Mouse (Mus musculus): ENCODE measurements around the gene Tapbp.
"Not testable (repeated sequence)": the region's sequence is repeated elsewhere in the genome, so short reads cannot be mapped to it uniquely, and the experiment has no call there.

Gene Tapbp

GRCm38 (mm10) chr17:33941381-33941780 is 25.7 kb downstream of the Tapbp start:
- DNase-seq (ENCODE audit: low spot score in 2 of 2), result no peak

- no peak for DNase-seq (ENCODE audit: low spot score in 2 of 2)
These were observed 27.8 kb downstream of the Tapbp start for GRCm38 (mm10) chr17:33943454-33943853.

GRCm38 (mm10) chr17:33947430-33948089 is 31.9 kb downstream of the Tapbp start:
- no peak for DNase-seq (ENCODE audit: low spot score in 2 of 2)

- DNase-seq (ENCODE audit: low spot score in 2 of 2), result no peak
These were observed 32.6 kb downstream of the Tapbp start for GRCm38 (mm10) chr17:33948090-33948904.

- DNase-seq (ENCODE audit: low spot score in 2 of 2), result no peak
These were observed 33.3 kb downstream of the Tapbp start for GRCm38 (mm10) chr17:33948905-33949537.

- DNase-seq (ENCODE audit: low spot score in 2 of 2), result no peak
These were observed 34.5 kb downstream of the Tapbp start for GRCm38 (mm10) chr17:33950131-33950625.

- DNase-seq (ENCODE audit: low spot score in 2 of 2), result peak; percentile 57 to 73
These were observed 35.6 kb downstream of the Tapbp start, which contains the start of gene B3galt4 for GRCm38 (mm10) chr17:33951021-33951946. B3galt4 (minus strand) TSS chr17:33951488.

GRCm38 (mm10) chr17:33952015-33952414 is 36.3 kb downstream of the Tapbp start:
- DNase-seq (ENCODE audit: low spot score in 2 of 2), result not testable (repeated sequence)

- DNase-seq (ENCODE audit: low spot score in 2 of 2), result no peak
These were observed 37.2 kb downstream of the Tapbp start for GRCm38 (mm10) chr17:33952879-33953278.

GRCm38 (mm10) chr17:33953310-33953709 is 37.6 kb downstream of the Tapbp start:
- DNase-seq (ENCODE audit: low spot score in 2 of 2), result no peak

GRCm38 (mm10) chr17:33953961-33954565 is 38.4 kb downstream of the Tapbp start:
- no peak for DNase-seq (ENCODE audit: low spot score in 2 of 2)

GRCm38 (mm10) chr17:33954646-33955554 is 39.2 kb downstream of the Tapbp start:
- no peak for DNase-seq (ENCODE audit: low spot score in 2 of 2)

GRCm38 (mm10) chr17:33955555-33956214 is 40.0 kb downstream of the Tapbp start, which contains the start of the genes Vps52 and Rps18:
Vps52 (plus strand) TSS chr17:33955812.
Rps18 (minus strand) TSS chr17:33956001.
- DNase-seq (ENCODE audit: low spot score in 2 of 2), result peak; percentile 94 to 96

GRCm38 (mm10) chr17:33956336-33956735 is 40.6 kb downstream of the Tapbp start:
- no peak for DNase-seq (ENCODE audit: low spot score in 2 of 2)

- no peak for DNase-seq (ENCODE audit: low spot score in 2 of 2)
These were observed 41.8 kb downstream of the Tapbp start for GRCm38 (mm10) chr17:33957493-33957892.

GRCm38 (mm10) chr17:33958451-33958850 is 42.8 kb downstream of the Tapbp start:
- DNase-seq (ENCODE audit: low spot score in 2 of 2), result no peak

GRCm38 (mm10) chr17:33959135-33959534 is 43.4 kb downstream of the Tapbp start:
- DNase-seq (ENCODE audit: low spot score in 2 of 2), result no peak

- no peak for DNase-seq (ENCODE audit: low spot score in 2 of 2)
These were observed 44.2 kb downstream of the Tapbp start for GRCm38 (mm10) chr17:33959948-33960347.

- DNase-seq (ENCODE audit: low spot score in 2 of 2), result no peak
These were observed 47.2 kb downstream of the Tapbp start for GRCm38 (mm10) chr17:33962876-33963275.

Measured in urinary bladder, postnatal 36 days (tissue).